Mouse (Mus musculus) CD4-positive, CD25-positive, alpha-beta regulatory T cell, adult 2 months (primary cell): Measurements from ENCODE around the gene Calm1.

Source experiments
- DNase-seq: peaks from one replicate; pipeline ENCODE4 v3.0.0-alpha.2; 2012; ENCODE audit warnings: low read depth, low spot score

Gene Calm1

DNA sequence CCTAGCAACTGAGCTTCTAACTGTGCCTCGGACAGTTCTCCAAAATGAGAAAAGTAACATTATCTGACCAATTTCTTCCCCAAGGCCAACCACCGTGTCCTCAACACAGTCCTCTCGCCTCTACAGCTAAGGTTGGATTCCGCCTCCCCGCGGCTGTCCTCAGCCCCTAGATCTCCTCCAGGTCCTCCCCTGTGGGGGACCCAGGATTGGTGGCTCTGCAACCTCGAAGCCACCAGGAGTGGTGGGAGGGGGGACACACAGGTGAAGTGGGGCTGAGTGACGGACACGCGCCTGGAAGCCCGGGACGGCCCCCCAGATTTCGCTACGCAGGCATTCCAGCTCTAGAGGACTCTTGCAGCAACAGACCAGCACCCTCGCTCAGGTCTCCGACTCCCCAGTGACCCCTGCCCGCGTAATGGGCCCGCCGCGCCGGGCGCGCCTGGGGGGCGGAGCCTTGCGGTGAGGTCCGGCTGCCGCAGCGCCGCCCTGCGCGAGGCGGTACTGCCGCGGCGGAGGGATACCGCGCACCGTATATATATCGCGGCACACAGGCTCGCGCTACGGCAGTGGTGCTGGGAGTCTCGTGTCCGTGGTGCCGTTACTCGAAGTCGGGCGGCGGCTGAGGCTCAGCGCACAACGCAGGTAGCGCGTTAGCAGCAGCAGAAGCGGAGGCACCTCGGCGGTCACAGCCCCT, at the start of gene Calm1:
Gene Calm1 (plus strand): TSS at position 469 of the 694 bp plus-strand sequence.
- peak; percentile 97 for DNase-seq

- DNase-seq = no peak
Measured at GRCm38 (mm10) chr12:100152466-100152865, 46.8 kb upstream of the Calm1 start.

GRCm38 (mm10) chr12:100159261-100159975, 39.8 kb upstream of the Calm1 start, which contains the start of gene Nrde2:
Gene Nrde2, minus strand, starts transcription at chr12:100159653.
- DNase-seq = peak; percentile 94

DNA sequence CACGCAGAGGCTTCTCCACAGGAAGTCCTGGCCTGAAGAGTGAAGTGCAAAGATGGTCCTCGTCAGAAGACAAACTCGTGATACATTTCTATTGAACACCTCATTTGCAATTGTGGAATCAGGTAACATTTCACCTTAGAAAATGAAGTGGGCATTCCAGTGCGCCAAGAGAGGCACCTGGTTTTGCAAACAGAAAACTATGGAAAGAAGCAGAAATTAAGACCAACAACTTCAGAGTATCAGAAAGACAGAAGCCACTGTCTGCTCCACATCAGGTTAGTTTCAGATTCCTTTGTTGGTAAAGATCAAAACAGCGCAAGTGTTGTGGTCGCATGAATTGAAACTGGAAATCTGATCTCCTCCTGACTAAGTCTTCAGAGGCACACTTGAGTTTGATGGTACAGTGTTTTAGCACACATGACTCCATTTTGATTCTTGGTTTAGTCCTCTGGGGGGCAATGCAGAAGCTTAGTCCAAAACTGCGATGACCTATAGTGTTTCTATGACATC, 34.2 kb upstream of the Calm1 start:
- peak; percentile 52 for DNase-seq

GRCm38 (mm10) chr12:100166177-100166576, 33.1 kb upstream of the Calm1 start:
- DNase-seq = peak; percentile 62

DNA sequence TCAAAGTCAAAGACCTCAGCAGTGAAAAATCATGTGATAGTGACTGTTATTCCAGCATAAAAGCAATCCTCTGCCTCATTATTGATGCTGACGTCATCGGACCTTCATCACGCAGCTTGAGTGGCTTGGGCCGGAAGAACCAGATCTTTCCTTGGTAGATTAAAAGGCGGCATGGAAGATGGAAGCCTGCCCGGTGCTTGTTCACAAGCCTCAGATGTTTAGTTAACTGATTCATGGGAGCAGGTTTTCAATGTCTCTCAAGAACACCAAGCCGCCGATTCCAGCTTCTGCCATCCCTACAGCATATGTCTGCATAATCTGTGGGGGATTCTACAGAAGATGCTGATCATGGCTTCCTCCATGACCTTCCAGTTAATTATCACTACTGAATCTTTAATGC, 32.3 kb upstream of the Calm1 start:
- DNase-seq = no peak

DNA sequence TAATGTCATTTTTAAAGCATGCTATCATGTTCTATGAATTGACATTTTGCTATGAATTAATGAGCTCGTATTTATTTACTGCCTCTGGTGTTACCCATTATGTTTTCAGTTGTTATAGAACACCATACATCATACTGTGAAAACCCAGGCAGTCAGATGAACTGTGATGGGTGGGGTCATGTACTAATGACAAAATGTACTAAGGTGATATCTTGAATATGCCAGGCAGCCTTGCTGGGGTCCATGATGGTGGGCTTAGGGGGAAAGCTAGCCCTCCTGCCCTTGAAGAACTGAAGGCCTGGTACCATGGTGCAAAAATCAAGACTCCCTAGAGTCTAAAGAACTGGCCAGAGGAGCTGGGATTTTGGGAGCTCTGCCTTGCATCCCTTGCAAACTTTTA, 31.7 kb upstream of the Calm1 start:
- no peak for DNase-seq

DNA sequence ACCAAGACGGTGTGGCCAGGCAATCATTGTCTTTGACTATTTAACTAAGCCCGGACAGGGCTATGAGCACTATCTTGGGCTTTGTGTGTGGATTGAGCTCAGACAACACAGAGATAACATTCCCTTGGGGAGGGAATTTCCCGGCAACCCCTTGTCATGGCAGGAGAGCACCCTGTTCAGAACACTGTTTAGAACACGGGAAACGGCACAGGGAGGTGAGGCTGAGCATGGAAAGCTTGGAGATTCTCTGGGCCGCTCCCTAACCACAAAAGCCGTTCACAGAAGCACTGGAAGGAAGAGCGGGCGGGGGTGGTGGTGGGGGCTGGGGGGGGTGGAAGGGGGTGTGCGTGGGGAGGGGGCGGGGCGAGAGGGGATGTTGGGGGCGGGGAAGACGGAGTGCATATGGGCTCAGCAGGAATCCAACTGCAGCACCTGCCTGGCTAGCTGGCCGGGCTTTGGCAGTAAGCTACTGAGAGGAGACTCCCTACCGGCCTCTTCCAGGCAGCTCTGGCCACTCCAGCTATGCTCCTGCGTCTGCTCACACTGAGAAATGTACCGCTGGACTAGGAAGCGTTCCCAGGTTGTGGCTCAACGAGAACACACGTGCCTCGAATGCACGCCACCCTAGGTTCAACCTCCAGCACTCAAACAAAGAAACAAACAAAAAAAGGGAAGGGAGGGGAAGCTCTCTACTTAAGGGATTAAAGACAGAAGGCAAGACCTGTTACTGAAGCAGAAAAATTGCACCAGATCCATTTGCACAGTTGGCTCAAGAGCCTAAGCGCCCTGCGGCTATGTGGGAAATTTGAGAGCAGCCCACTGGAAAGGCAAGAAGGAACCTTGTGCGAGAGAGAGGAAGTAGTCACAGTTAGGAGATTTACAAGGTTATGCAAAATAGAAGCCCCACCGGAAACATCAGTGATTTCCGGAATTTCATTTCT, 31.0 kb upstream of the Calm1 start:
- peak; percentile 69 for DNase-seq

DNA sequence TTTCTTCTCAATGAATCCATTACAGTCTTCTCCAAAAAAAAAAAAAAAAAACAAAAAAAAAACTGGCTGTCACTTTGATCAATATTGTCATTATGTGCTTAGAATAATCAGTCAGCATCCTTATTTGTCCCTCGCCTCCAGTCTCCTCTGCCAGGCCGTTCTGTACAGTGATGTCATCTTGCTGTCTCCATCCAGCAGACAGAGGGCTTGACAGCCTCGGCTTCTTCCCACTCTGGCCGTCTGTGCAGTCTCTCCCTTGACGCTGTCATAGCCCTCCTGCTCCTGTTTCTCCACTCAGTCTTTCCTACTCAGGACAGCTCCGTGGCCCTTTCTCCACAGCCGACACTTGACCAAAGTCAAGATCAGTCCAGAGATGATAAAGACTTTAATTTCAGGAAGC, 26.8 kb upstream of the Calm1 start:
- no peak for DNase-seq

GRCm38 (mm10) chr12:100176469-100177056, 22.7 kb upstream of the Calm1 start:
- no peak for DNase-seq

DNA sequence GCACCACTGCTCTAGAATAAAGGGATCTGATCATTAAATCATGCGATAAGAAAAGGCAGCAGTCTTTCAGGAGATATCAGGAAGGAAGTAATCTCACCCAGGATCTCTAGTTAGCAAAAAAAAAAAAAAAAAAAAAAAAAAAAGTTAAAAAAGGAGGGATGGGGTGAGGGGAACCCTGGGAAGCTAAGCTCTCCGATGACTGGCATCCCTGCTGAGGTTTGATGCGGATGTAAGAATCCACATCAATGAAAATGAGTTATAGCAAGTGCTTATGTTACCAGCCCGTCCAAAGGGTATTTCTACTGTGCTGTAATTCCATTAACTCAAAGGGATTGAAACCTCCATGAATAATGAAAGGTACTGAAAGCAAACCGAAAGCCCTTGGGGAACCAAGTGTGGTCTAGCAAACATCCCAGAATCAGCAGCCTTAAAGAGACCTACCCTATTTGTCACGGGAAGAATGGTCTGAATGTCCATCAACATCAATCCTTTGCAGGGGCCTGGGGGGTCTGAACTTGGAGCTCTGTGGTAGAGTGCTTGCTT, 20.3 kb upstream of the Calm1 start:
- no peak for DNase-seq

GRCm38 (mm10) chr12:100180802-100181201, 18.4 kb upstream of the Calm1 start:
- no peak for DNase-seq

GRCm38 (mm10) chr12:100182676-100183075, 16.6 kb upstream of the Calm1 start:
- DNase-seq = peak; percentile 67

DNA sequence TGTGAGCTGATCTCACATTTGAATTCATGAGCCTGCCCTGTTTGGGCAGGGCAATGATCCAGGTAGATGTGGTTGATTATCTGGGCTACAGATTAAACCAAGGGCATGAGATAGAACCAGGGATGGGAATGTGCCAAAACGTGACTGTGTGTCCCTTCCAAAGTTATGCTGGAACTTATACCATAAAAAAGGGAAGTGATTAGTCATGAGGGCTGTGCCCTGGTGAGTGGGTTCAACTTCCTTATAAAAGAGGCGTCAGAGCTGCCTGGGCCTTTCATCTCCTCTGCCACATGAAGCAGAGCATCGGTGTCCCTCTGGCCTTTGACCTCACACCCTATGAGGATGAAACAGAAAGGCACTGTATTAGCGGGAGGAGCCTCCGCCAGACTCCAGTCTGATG, 15.3 kb upstream of the Calm1 start:
- no peak for DNase-seq

DNA sequence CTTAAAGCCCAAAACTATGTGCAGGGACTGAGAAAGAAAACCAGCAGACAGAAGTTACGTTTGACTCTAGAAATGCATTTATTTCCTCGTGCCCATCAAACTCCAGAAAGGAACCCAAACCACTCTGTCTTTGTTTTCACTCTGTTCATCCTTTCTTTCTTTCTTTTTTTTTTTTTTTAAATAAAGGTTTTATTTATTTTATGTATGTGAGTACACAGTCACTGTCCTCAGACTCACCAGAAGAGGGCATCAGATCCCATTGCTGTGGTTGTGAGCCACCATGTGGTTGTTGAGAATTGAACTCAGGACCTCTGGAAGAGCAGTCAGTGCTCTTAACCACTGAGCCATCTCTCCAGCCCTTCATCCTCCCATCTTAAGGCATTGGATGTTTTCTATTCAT, 14.3 kb upstream of the Calm1 start:
- DNase-seq = peak; percentile 57

DNA sequence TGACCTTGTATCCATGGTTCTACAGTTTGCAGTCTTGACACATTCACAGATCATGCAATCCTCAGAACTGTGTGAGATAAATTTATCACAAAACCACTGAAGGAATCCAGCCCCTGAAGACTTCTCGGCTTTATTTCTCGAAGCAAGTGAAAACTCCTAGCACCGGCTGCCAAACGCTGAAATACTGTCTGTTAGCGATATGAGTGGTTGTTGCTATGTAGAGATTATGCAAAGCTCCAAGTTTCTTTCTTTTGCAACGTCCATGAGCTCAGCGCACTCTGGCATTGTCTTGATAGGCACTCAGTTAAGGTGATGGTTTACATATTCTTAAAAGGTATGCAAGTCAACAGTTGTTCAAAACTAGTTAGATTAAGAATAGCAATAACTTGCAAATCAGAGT, 13.3 kb upstream of the Calm1 start:
- DNase-seq = no peak

DNA sequence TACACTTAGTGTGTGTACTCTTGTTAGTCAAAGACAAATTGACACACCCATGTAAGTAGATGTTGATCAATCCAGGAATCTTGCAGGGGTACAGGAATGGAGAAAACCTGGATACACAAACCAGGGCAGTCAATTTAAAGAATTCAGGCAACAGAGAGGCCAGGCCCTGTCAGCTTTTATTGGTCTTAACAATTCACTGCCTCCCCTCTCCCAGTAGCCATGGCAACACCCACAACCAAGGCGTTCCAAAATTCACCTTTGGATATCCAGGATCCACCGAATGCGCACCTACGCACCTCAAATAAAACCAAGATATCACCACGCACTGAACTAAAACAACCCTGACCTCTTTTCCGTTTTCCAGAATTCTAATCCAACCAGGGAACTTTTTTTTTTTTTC, 12.9 kb upstream of the Calm1 start:
- no peak for DNase-seq

DNA sequence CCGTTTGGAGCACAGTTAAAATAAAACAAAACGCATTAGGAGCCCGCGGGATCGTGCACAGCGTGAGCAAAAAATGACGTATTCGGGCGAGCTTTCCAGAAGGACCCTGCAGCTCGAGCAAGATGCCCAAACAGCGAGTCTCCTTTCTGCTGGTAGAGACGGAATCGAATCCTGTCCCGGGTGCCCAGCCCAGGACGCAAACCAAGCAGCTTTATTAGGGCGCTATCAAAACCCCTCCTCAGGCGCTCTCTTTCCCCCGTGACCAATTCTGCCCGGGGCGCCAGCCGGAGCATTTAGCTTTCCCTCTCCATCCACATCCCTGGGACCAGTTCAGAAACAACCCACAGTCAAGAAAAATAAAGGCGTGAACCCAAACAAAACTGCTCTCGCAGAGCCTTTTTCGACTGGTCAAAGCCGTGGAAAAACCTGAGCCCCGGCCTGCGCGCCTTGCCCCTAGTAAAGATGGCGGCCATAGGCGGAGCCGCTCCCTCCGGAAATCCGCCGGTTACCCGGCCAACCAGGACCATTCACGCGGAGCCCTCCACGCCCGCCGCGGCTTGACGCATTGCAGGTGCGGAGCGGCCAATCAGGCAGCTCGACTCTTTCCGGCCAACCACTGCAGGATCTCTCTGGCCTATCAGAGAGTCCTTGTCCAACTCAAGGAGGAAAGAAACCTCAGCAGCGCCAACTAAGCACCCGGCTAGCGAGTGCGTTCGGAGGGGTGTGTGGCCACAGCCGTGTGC, 12.1 kb upstream of the Calm1 start:
- peak; percentile 98 for DNase-seq

DNA sequence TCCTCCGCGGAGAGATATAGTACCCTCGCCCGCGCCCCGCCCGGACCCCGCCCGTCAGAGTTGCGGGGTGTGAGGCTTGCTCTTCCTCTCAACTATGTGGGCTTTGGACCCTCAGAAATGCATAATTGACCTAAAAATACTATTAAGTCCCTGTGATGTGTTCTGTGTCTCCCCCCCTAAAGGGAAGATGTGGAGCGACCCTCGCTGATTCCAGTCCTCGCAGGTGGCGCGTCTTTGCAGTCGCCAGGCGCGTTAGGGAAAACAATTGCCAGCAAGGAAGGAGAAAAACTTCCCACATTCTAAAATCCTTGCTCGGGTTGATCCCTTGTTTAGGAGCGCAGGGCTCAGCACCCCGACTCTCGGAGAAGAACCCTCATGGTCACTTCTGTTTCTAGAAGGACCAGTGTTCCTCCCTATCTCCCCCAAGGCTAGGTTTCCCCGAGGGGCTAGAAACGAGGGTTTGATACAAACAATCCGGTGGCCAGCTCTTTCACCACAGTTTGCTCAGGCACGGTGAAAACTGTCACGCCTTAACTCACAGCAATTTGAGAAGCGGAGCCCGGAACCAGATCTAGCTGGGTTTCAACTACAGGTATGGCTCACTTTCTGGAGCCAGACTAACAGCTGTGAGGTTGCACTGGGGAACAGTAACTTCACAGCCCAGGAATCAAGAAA, 11.3 kb upstream of the Calm1 start:
- DNase-seq = peak; percentile 57

DNA sequence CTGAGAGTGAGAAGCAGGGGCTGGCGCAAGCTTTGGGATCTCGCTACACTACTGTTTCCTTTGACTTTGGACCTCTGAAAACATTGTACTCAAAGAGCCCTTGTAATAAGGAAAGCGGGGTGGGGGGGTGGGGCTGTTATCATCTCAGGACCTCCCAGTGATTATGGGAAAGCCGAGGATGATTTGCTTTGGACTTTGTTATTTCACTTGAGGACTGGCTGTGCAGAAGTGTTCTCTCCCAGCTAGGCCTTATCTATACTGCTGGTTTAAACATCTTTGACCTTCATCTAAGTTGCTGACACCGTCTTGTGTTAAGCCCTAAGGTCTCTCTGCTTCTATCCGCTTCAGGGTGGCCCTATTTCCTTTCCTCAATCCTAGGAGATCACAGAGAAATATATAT, 8.4 kb upstream of the Calm1 start:
- DNase-seq = no peak
